In genomic region chrX:159269072-159269471, GRCm38 (mm10) we compare ENCODE assay signal across 9 mouse cellular contexts. TPM values are rescaled to one million over a fixed set of nuclear protein-coding genes. Genes with fewer than 3 reads are reported as not detected.
DNase-seq lines count a peak whose midpoint lies in the region; ATAC-seq lines count a peak whose summit lies in the region.
"Had no signal": no experiment of that assay in that cellular context is flagged by ENCODE, and none has a peak within 500 bp of the region (broad histone marks: within the 10 kb centered on the region; RNA-seq: fewer than 3 reads in every experiment).

No protein-coding gene starts in this region.

- no peak overlapping the region for H3K4me3 ChIP-seq in intestine, embryonic 14.5 days (ENCODE audit: low read depth, low read length)
- H3K4me3 ChIP-seq in intestine, embryonic 15.5 days (replicated peaks), result no peak overlapping the region
- H3K4me3 ChIP-seq in midbrain, embryonic 13.5 days (replicated peaks), result no peak overlapping the region
- H3K4me3 ChIP-seq: embryonic facial prominence, embryonic 12.5 days had no signal

- H3K27ac ChIP-seq in intestine, embryonic 14.5 days (ENCODE audit: low read depth), result no peak overlapping the region
- no peak overlapping the region for H3K27ac ChIP-seq in intestine, embryonic 15.5 days
- H3K27ac ChIP-seq in midbrain, embryonic 13.5 days, result no peak overlapping the region
- H3K27ac ChIP-seq: embryonic facial prominence, embryonic 12.5 days had no signal

- no peaks in the 10 kb centered on the region for H3K4me1 ChIP-seq in intestine, embryonic 14.5 days (replicated peaks; ENCODE audit: control insufficient read depth, insufficient read depth, low read length)
- H3K4me1 ChIP-seq in intestine, embryonic 15.5 days (replicated peaks), result no peaks in the 10 kb centered on the region
- H3K4me1 ChIP-seq in midbrain, embryonic 13.5 days (replicated peaks), result no peaks in the 10 kb centered on the region
- H3K4me1 ChIP-seq: embryonic facial prominence, embryonic 12.5 days had no signal

- no peak overlapping the region for H3K9ac ChIP-seq in intestine, embryonic 14.5 days (ENCODE audit: low read length)
- H3K9ac ChIP-seq in intestine, embryonic 15.5 days, result no peak overlapping the region
- no peak overlapping the region for H3K9ac ChIP-seq in midbrain, embryonic 13.5 days (replicated peaks)
- H3K9ac ChIP-seq: embryonic facial prominence, embryonic 12.5 days had no signal

- no peaks in the 10 kb centered on the region for H3K27me3 ChIP-seq in intestine, embryonic 14.5 days (replicated peaks; ENCODE audit: control insufficient read depth, insufficient read depth, low read length)
- H3K27me3 ChIP-seq in intestine, embryonic 15.5 days (replicated peaks), result no peaks in the 10 kb centered on the region
- peaks cover 3% of the 10 kb centered on the region; the same call in 1 of the 2 replicates for H3K27me3 ChIP-seq in midbrain, embryonic 13.5 days
- H3K27me3 ChIP-seq: embryonic facial prominence, embryonic 12.5 days had no signal

- ATAC-seq in intestine, embryonic 14.5 days (replicated peaks; ENCODE audit: low FRiP score, low TSS enrichment, low read depth), result no peak
- ATAC-seq in intestine, embryonic 15.5 days, result no peak
- peak; percentile 75 for ATAC-seq in CD4-positive, CD25-positive, alpha-beta regulatory T cell, adult 4 months
- ATAC-seq in midbrain, embryonic 13.5 days, result no peak

- no peaks in the 10 kb centered on the region for H3K9me3 ChIP-seq in intestine, embryonic 14.5 days (ENCODE audit: control insufficient read depth, low read length)
- no peaks in the 10 kb centered on the region for H3K9me3 ChIP-seq in intestine, embryonic 15.5 days
- no peaks in the 10 kb centered on the region for H3K9me3 ChIP-seq in midbrain, embryonic 13.5 days
- H3K9me3 ChIP-seq: embryonic facial prominence, embryonic 12.5 days had no signal

- no peaks in the 10 kb centered on the region for H3K36me3 ChIP-seq in intestine, embryonic 14.5 days (ENCODE audit: control insufficient read depth, insufficient read depth, low read length)
- no peaks in the 10 kb centered on the region for H3K36me3 ChIP-seq in intestine, embryonic 15.5 days
- H3K36me3 ChIP-seq in midbrain, embryonic 13.5 days, result no peaks in the 10 kb centered on the region
- H3K36me3 ChIP-seq: embryonic facial prominence, embryonic 12.5 days had no signal

- no peak overlapping the region for H3K4me2 ChIP-seq in intestine, embryonic 14.5 days (ENCODE audit: low read length)
- no peak overlapping the region for H3K4me2 ChIP-seq in intestine, embryonic 15.5 days (replicated peaks)
- H3K4me2 ChIP-seq in midbrain, embryonic 13.5 days (replicated peaks), result no peak overlapping the region
- H3K4me2 ChIP-seq: embryonic facial prominence, embryonic 12.5 days had no signal

- peak; percentile 49 for DNase-seq in intestine, embryonic 14.5 days (ENCODE audit: low spot score)
- DNase-seq in 416B (ENCODE audit: low read depth), result peak; percentile 78
- peak; percentile 25 for DNase-seq in cerebellum, adult 8-10 months
- DNase-seq in layer of hippocampus, postnatal 14 days (ENCODE audit: low spot score in 2 of 2), result peak; percentile 14 to 43
- peak; percentile 5 for DNase-seq in right cerebral cortex, postnatal 4 days

RNA-seq across cellular contexts. Expression of gene Rps6ka3, which starts 59.0 kb away (rescaled TPM):
- 6.7 and 8.0 TPM in 2 replicates for polyA plus RNA-seq in intestine, embryonic 14.5 days (2014; fragmentation: Nextera tagmentation; extraction: Ambion mirVana)
- polyA plus RNA-seq in intestine, embryonic 15.5 days (2015; fragmentation: Nextera tagmentation; extraction: Ambion mirVana), result 4.6 and 5.3 TPM in 2 replicates
- polyA plus RNA-seq in CD4-positive, CD25-positive, alpha-beta regulatory T cell, adult 4 months (2017; shearing (Covaris generic)), result 1 to 10 TPM; 6.0 to 10.0 TPM
- total RNA-seq in layer of hippocampus, postnatal 14 days (2021), result 10 to 100 TPM; 27.4 to 37.5 TPM
- polyA plus RNA-seq in midbrain, embryonic 13.5 days (2015; fragmentation: Nextera tagmentation; extraction: Ambion mirVana), result 3.4 and 4.4 TPM in 2 replicates

Comparison
In these comparisons a context has a peak if more than half of its experiments do, and no peak if none do; other contexts are left out.
1. DNase-seq: peak in every context shown above with its lines; median percentile 78 in 416B; 49 in intestine, embryonic 14.5 days; 28 in layer of hippocampus, postnatal 14 days; 25 in cerebellum, adult 8-10 months; 5 in right cerebral cortex, postnatal 4 days.